Mouse (Mus musculus) stomach, postnatal 0 days (tissue): ENCODE results near the gene Nudt1.

Experiments used
- CTCF ChIP-seq: IDR thresholded peaks from 2 replicates; pipeline ENCODE4 v1.5.1; 2016; ENCODE audit warnings: antibody characterized with exemption, low read depth, mild to moderate bottlenecking, moderate library complexity
- EP300 ChIP-seq: optimal IDR thresholded peaks from 2 replicates; pipeline ENCODE3; 2016; ENCODE audit warnings: antibody characterized with exemption

- TF ChIP-seq CTCF = no peak
- no peak for TF ChIP-seq EP300
Observed at GRCm38 (mm10) chr5:140359930-140360674, 38.6 kb downstream of the Nudt1 start.
